Mouse (Mus musculus): ENCODE measurements around the gene Emc1. TPM values are rescaled to one million over a fixed set of nuclear protein-coding genes. Genes with fewer than 3 reads are reported as not detected.

The Emc1 gene
- polyA plus RNA-seq, 1 experiment from 2014 or later, result 24.5 TPM

GRCm38 (mm10) chr4:139312632-139313031, 39.8 kb upstream of the Emc1 start:
- no peak for ATAC-seq (ENCODE audit: insufficient number of reproducible peaks, insufficient read depth, low FRiP score, low read depth)
- Histone ChIP-seq H3K4me3 (ENCODE audit: low read depth, low read length) (no peak overlapping the region), H3K9ac (replicated peaks; ENCODE audit: low read depth, low read length) (no peak overlapping the region), H3K9me3 (ENCODE audit: control insufficient read depth, low read depth, low read length) (no peaks in the 10 kb centered on the region), H3K36me3 (ENCODE audit: control insufficient read depth, insufficient read depth, low read length) (peaks cover 27% of the 10 kb centered on the region; the same call in 1 of the 2 replicates), H3K27me3 (ENCODE audit: control insufficient read depth, insufficient read depth, low read length) (no peaks in the 10 kb centered on the region), H3K27ac (ENCODE audit: low read length) (no peak overlapping the region), H3K4me1 (ENCODE audit: control insufficient read depth, insufficient read depth, low read length) (peaks cover 10% of the 10 kb centered on the region; the same call in 1 of the 2 replicates), H3K4me2 (replicated peaks; ENCODE audit: low read depth, low read length) (no peak overlapping the region)
- WGBS, result 67% methylated on average over 4 of the region's 4 CpGs

- Histone ChIP-seq H3K4me1 (ENCODE audit: control insufficient read depth, insufficient read depth, low read length) (no peaks in the 10 kb centered on the region), H3K27me3 (ENCODE audit: control insufficient read depth, insufficient read depth, low read length) (no peaks in the 10 kb centered on the region), H3K27ac (ENCODE audit: low read length) (no peak overlapping the region), H3K4me2 (replicated peaks; ENCODE audit: low read depth, low read length) (no peak overlapping the region), H3K9ac (replicated peaks; ENCODE audit: low read depth, low read length) (no peak overlapping the region), H3K4me3 (ENCODE audit: low read depth, low read length) (no peak overlapping the region), H3K9me3 (ENCODE audit: control insufficient read depth, low read depth, low read length) (no peaks in the 10 kb centered on the region), H3K36me3 (ENCODE audit: control insufficient read depth, insufficient read depth, low read length) (peaks cover 31% of the 10 kb centered on the region; the same call in 1 of the 2 replicates)
- no peak for ATAC-seq (ENCODE audit: insufficient number of reproducible peaks, insufficient read depth, low FRiP score, low read depth)
- WGBS, result 88% methylated on average over 11 of the region's 11 CpGs
Observed at GRCm38 (mm10) chr4:139318449-139318848, 33.9 kb upstream of the Emc1 start.

GRCm38 (mm10) chr4:139319740-139320139, 32.6 kb upstream of the Emc1 start:
- Histone ChIP-seq H3K4me2 (replicated peaks; ENCODE audit: low read depth, low read length) (no peak overlapping the region), H3K9me3 (ENCODE audit: control insufficient read depth, low read depth, low read length) (no peaks in the 10 kb centered on the region), H3K4me1 (ENCODE audit: control insufficient read depth, insufficient read depth, low read length) (no peaks in the 10 kb centered on the region), H3K4me3 (ENCODE audit: low read depth, low read length) (no peak overlapping the region), H3K9ac (replicated peaks; ENCODE audit: low read depth, low read length) (no peak overlapping the region), H3K36me3 (ENCODE audit: control insufficient read depth, insufficient read depth, low read length) (peaks cover 25% of the 10 kb centered on the region; the same call in 1 of the 2 replicates), H3K27ac (ENCODE audit: low read length) (no peak overlapping the region), H3K27me3 (ENCODE audit: control insufficient read depth, insufficient read depth, low read length) (no peaks in the 10 kb centered on the region)
- ATAC-seq (ENCODE audit: insufficient number of reproducible peaks, insufficient read depth, low FRiP score, low read depth), result no peak
- WGBS, result 94% methylated on average over 4 of the region's 4 CpGs

GRCm38 (mm10) chr4:139330605-139331004, 21.8 kb upstream of the Emc1 start:
- Histone ChIP-seq H3K9ac (replicated peaks; ENCODE audit: low read depth, low read length) (no peak overlapping the region), H3K27ac (ENCODE audit: low read length) (no peak overlapping the region), H3K4me3 (ENCODE audit: low read depth, low read length) (peak overlapping the region; percentile 11; the same call in 1 of the 2 replicates), H3K36me3 (ENCODE audit: control insufficient read depth, insufficient read depth, low read length) (no peaks in the 10 kb centered on the region), H3K4me1 (ENCODE audit: control insufficient read depth, insufficient read depth, low read length) (no peaks in the 10 kb centered on the region), H3K4me2 (replicated peaks; ENCODE audit: low read depth, low read length) (peak overlapping the region; percentile 29; the same call in 1 of the 2 replicates), H3K9me3 (ENCODE audit: control insufficient read depth, low read depth, low read length) (no peaks in the 10 kb centered on the region; the same call in 1 of the 2 replicates), H3K27me3 (ENCODE audit: control insufficient read depth, insufficient read depth, low read length) (no peaks in the 10 kb centered on the region)
- peak; percentile 83; the same call in 1 of the 2 replicates for ATAC-seq (ENCODE audit: insufficient number of reproducible peaks, insufficient read depth, low FRiP score, low read depth)
- 9% methylated on average over 10 of the region's 10 CpGs for WGBS

- Histone ChIP-seq H3K4me1 (ENCODE audit: control insufficient read depth, insufficient read depth, low read length) (no peaks in the 10 kb centered on the region), H3K4me3 (ENCODE audit: low read depth, low read length) (no peak overlapping the region), H3K27ac (ENCODE audit: low read length) (no peak overlapping the region), H3K36me3 (ENCODE audit: control insufficient read depth, insufficient read depth, low read length) (no peaks in the 10 kb centered on the region), H3K27me3 (ENCODE audit: control insufficient read depth, insufficient read depth, low read length) (no peaks in the 10 kb centered on the region; the same call in 1 of the 2 replicates), H3K9me3 (ENCODE audit: control insufficient read depth, low read depth, low read length) (no peaks in the 10 kb centered on the region; the same call in 1 of the 2 replicates), H3K9ac (replicated peaks; ENCODE audit: low read depth, low read length) (no peak overlapping the region), H3K4me2 (replicated peaks; ENCODE audit: low read depth, low read length) (no peak overlapping the region)
- no peak for ATAC-seq (ENCODE audit: insufficient number of reproducible peaks, insufficient read depth, low FRiP score, low read depth)
- 44% methylated on average over 9 of the region's 9 CpGs for WGBS
Observed at GRCm38 (mm10) chr4:139334631-139335295, 17.6 kb upstream of the Emc1 start.

- H3K4me1 ChIP-seq (ENCODE audit: control insufficient read depth, insufficient read depth, low read length), result no peaks in the 10 kb centered on the region
- H3K27me3 ChIP-seq (ENCODE audit: control insufficient read depth, insufficient read depth, low read length), result no peaks in the 10 kb centered on the region; the same call in 1 of the 2 replicates
- H3K4me3 ChIP-seq (ENCODE audit: low read depth, low read length), result no peak overlapping the region
- H3K4me2 ChIP-seq (replicated peaks; ENCODE audit: low read depth, low read length), result no peak overlapping the region
- H3K9ac ChIP-seq (replicated peaks; ENCODE audit: low read depth, low read length), result no peak overlapping the region
- WGBS, result 51% methylated on average over 7 of the region's 7 CpGs
- H3K27ac ChIP-seq (ENCODE audit: low read length), result no peak overlapping the region
- H3K9me3 ChIP-seq (ENCODE audit: control insufficient read depth, low read depth, low read length), result no peaks in the 10 kb centered on the region; the same call in 1 of the 2 replicates
- H3K36me3 ChIP-seq (ENCODE audit: control insufficient read depth, insufficient read depth, low read length), result no peaks in the 10 kb centered on the region
- ATAC-seq (ENCODE audit: insufficient number of reproducible peaks, insufficient read depth, low FRiP score, low read depth), result peak; percentile 39; the same call in 1 of the 2 replicates
Observed at GRCm38 (mm10) chr4:139335507-139335906, 16.9 kb upstream of the Emc1 start.

- Histone ChIP-seq H3K36me3 (ENCODE audit: control insufficient read depth, insufficient read depth, low read length) (no peaks in the 10 kb centered on the region), H3K4me2 (replicated peaks; ENCODE audit: low read depth, low read length) (peak overlapping the region; percentile 40), H3K9ac (replicated peaks; ENCODE audit: low read depth, low read length) (no peak overlapping the region), H3K4me1 (ENCODE audit: control insufficient read depth, insufficient read depth, low read length) (no peaks in the 10 kb centered on the region), H3K4me3 (ENCODE audit: low read depth, low read length) (no peak overlapping the region), H3K9me3 (ENCODE audit: control insufficient read depth, low read depth, low read length) (no peaks in the 10 kb centered on the region; the same call in 1 of the 2 replicates), H3K27me3 (ENCODE audit: control insufficient read depth, insufficient read depth, low read length) (no peaks in the 10 kb centered on the region; the same call in 1 of the 2 replicates), H3K27ac (ENCODE audit: low read length) (no peak overlapping the region)
- WGBS, result 19% methylated on average over 24 of the region's 24 CpGs
- peak; percentile 72; the same call in 1 of the 2 replicates for ATAC-seq (ENCODE audit: insufficient number of reproducible peaks, insufficient read depth, low FRiP score, low read depth)
Observed at GRCm38 (mm10) chr4:139336822-139337483, 15.4 kb upstream of the Emc1 start.

GRCm38 (mm10) chr4:139338145-139338544, 14.2 kb upstream of the Emc1 start:
- Histone ChIP-seq H3K4me2 (replicated peaks; ENCODE audit: low read depth, low read length) (no peak overlapping the region), H3K4me1 (ENCODE audit: control insufficient read depth, insufficient read depth, low read length) (no peaks in the 10 kb centered on the region), H3K27ac (ENCODE audit: low read length) (no peak overlapping the region), H3K4me3 (ENCODE audit: low read depth, low read length) (no peak overlapping the region), H3K27me3 (ENCODE audit: control insufficient read depth, insufficient read depth, low read length) (no peaks in the 10 kb centered on the region; the same call in 1 of the 2 replicates), H3K9ac (replicated peaks; ENCODE audit: low read depth, low read length) (no peak overlapping the region), H3K36me3 (ENCODE audit: control insufficient read depth, insufficient read depth, low read length) (no peaks in the 10 kb centered on the region), H3K9me3 (ENCODE audit: control insufficient read depth, low read depth, low read length) (no peaks in the 10 kb centered on the region; the same call in 1 of the 2 replicates)
- no peak for ATAC-seq (ENCODE audit: insufficient number of reproducible peaks, insufficient read depth, low FRiP score, low read depth)
- WGBS, result 50% methylated on average over 33 of the region's 33 CpGs
